Mouse (Mus musculus): ENCODE results near the gene Aox2.

GRCm38 (mm10) chr1:58294730-58295129 lies 16.6 kb downstream of the Aox2 start:
- TF ChIP-seq CTCF (IDR thresholded peaks at IDR 0.05), result no peak
- TF ChIP-seq EP300 (IDR thresholded peaks at IDR 0.05), result no peak

Measured in lung, postnatal 0 days (tissue).